Mouse (Mus musculus) midbrain, embryonic 13.5 days (tissue): ENCODE measurements around the gene Ier2. TPM values are rescaled to one million over a fixed set of nuclear protein-coding genes. Genes with fewer than 3 reads are reported as not detected.
"Not testable (repeated sequence)": the region's sequence is repeated elsewhere in the genome, so short reads cannot be mapped to it uniquely, and the experiment has no call there.

Experiments used
- ATAC-seq: fragments of 200-750 bp; cut with Nextera tagmentation; 2 replicates; pipeline ENCODE4 v1.8.0; 2017; ENCODE audit warnings: mild to moderate bottlenecking, moderate TSS enrichment, moderate library complexity
- H3K27ac ChIP-seq: fragments of 300-500 bp; sonication (generic); 2 replicates; pipeline ENCODE4 v1.5.1; 2015; ENCODE audit warnings: inconsistent platforms, mild to moderate bottlenecking, moderate library complexity
- H3K27me3 ChIP-seq: fragments of 300-500 bp; sonication (generic); 2 replicates; pipeline ENCODE4 v1.6.1; 2015; ENCODE audit warnings: mild to moderate bottlenecking, inconsistent platforms
- H3K36me3 ChIP-seq: fragments of 300-500 bp; sonication (generic); 2 replicates; pipeline ENCODE4 v1.6.1; 2015; ENCODE audit warnings: mild to moderate bottlenecking, inconsistent platforms
- H3K4me1 ChIP-seq: fragments of 300-500 bp; sonication (generic); replicated peaks from 2 replicates; pipeline ENCODE4 v1.6.1; 2015; ENCODE audit warnings: inconsistent platforms
- H3K4me2 ChIP-seq: fragments of 300-500 bp; sonication (generic); replicated peaks from 2 replicates; pipeline ENCODE4 v1.6.1; 2015; ENCODE audit warnings: moderate library complexity, mild to moderate bottlenecking, inconsistent platforms
- H3K4me3 ChIP-seq: fragments of 300-500 bp; sonication (generic); replicated peaks from 2 replicates; pipeline ENCODE4 v1.5.1; 2015; ENCODE audit warnings: mild to moderate bottlenecking, inconsistent platforms
- H3K9ac ChIP-seq: fragments of 300-500 bp; sonication (generic); replicated peaks from 2 replicates; pipeline ENCODE4 v1.6.1; 2015; ENCODE audit warnings: mild to moderate bottlenecking, inconsistent platforms
- H3K9me3 ChIP-seq: fragments of 300-500 bp; sonication (generic); 2 replicates; pipeline ENCODE4 v1.6.1; 2016; ENCODE audit warnings: mild to moderate bottlenecking, inconsistent platforms
- WGBS: fragments of 180-500 bp; shearing (Covaris S2); methylation state at CpG from one replicate; pipeline ENCODE4 v1.1.7; 2015; 5-methylcytosine and 5-hydroxymethylcytosine counted together
- polyA plus RNA-seq: library from polyadenylated mRNA; unstranded; fragments of >200 nt; fragmentation: Nextera tagmentation; extraction: Ambion mirVana; gene quantifications from 2 replicates; pipeline ENCODE4 v1.2.1, GENCODE M21; 2015

Gene Ier2
- polyA plus RNA-seq, 1 experiment from 2014 or later = 26.3 TPM

GRCm38 (mm10) chr8:84633841-84634584 lies 28.6 kb downstream of the Ier2 start:
- Histone ChIP-seq H3K36me3 (peaks cover 30% of the 10 kb centered on the region), H3K4me3 (no peak overlapping the region), H3K4me2 (no peak overlapping the region), H3K27me3 (no peaks in the 10 kb centered on the region), H3K9ac (peak overlapping the region; percentile 61; the same call in 1 of the 2 replicates), H3K4me1 (peaks cover 39% of the 10 kb centered on the region), H3K9me3 (no peaks in the 10 kb centered on the region), H3K27ac (peak overlapping the region; percentile 92)
- no peak for ATAC-seq
- 47% methylated on average over 10 of the region's 10 CpGs for WGBS

GRCm38 (mm10) chr8:84631813-84632212 lies 30.8 kb downstream of the Ier2 start:
- Histone ChIP-seq H3K4me2 (no peak overlapping the region), H3K27me3 (no peaks in the 10 kb centered on the region), H3K36me3 (peaks cover 30% of the 10 kb centered on the region), H3K4me1 (peaks cover 30% of the 10 kb centered on the region), H3K9me3 (no peaks in the 10 kb centered on the region), H3K9ac (no peak overlapping the region), H3K27ac (no peak overlapping the region), H3K4me3 (no peak overlapping the region)
- 93% methylated on average over 4 of the region's 4 CpGs for WGBS
- no peak for ATAC-seq

- H3K4me1 ChIP-seq = peaks cover 17% of the 10 kb centered on the region
- H3K9ac ChIP-seq = no peak overlapping the region
- ATAC-seq = no peak
- no peak overlapping the region for H3K4me3 ChIP-seq
- H3K27ac ChIP-seq = no peak overlapping the region
- WGBS = 88% methylated on average over 4 of the region's 4 CpGs
- H3K36me3 ChIP-seq = peaks cover 30% of the 10 kb centered on the region
- no peaks in the 10 kb centered on the region for H3K9me3 ChIP-seq
- no peak overlapping the region for H3K4me2 ChIP-seq
- no peaks in the 10 kb centered on the region for H3K27me3 ChIP-seq
Measured at GRCm38 (mm10) chr8:84630145-84630544, 32.5 kb downstream of the Ier2 start.

GRCm38 (mm10) chr8:84629586-84629985 lies 33.1 kb downstream of the Ier2 start:
- H3K27me3 ChIP-seq = no peaks in the 10 kb centered on the region
- ATAC-seq = no peak
- H3K36me3 ChIP-seq = peaks cover 30% of the 10 kb centered on the region
- peaks cover 12% of the 10 kb centered on the region for H3K4me1 ChIP-seq
- no peak overlapping the region for H3K27ac ChIP-seq
- 85% methylated on average over 11 of the region's 11 CpGs for WGBS
- no peak overlapping the region for H3K9ac ChIP-seq
- H3K4me2 ChIP-seq = no peak overlapping the region
- H3K9me3 ChIP-seq = no peaks in the 10 kb centered on the region
- H3K4me3 ChIP-seq = no peak overlapping the region

GRCm38 (mm10) chr8:84623425-84623824 lies 39.2 kb downstream of the Ier2 start:
- 78% methylated on average over 4 of the region's 4 CpGs for WGBS
- H3K36me3 ChIP-seq, H3K9ac ChIP-seq, H3K4me1 ChIP-seq, H3K27me3 ChIP-seq, H3K4me3 ChIP-seq, H3K4me2 ChIP-seq, H3K9me3 ChIP-seq, H3K27ac ChIP-seq, ATAC-seq: not testable (repeated sequence)

GRCm38 (mm10) chr8:84621102-84621625 lies 41.5 kb downstream of the Ier2 start:
- no peak overlapping the region for H3K27ac ChIP-seq
- no peak for ATAC-seq
- H3K36me3 ChIP-seq = peaks cover 5% of the 10 kb centered on the region
- peaks cover 10% of the 10 kb centered on the region for H3K4me1 ChIP-seq
- H3K4me2 ChIP-seq = no peak overlapping the region
- no peak overlapping the region for H3K4me3 ChIP-seq
- H3K9me3 ChIP-seq = no peaks in the 10 kb centered on the region
- no peak overlapping the region for H3K9ac ChIP-seq
- no peaks in the 10 kb centered on the region for H3K27me3 ChIP-seq
- WGBS = 74% methylated on average over 8 of the region's 8 CpGs

GRCm38 (mm10) chr8:84617005-84617404 lies 45.6 kb downstream of the Ier2 start:
- Histone ChIP-seq H3K4me1 (peaks cover 23% of the 10 kb centered on the region), H3K4me2 (no peak overlapping the region), H3K9me3 (no peaks in the 10 kb centered on the region), H3K9ac (no peak overlapping the region), H3K27me3 (no peaks in the 10 kb centered on the region), H3K27ac (no peak overlapping the region), H3K36me3 (peaks cover 14% of the 10 kb centered on the region), H3K4me3 (no peak overlapping the region)
- 45% methylated on average over 22 of the region's 22 CpGs for WGBS
- ATAC-seq = peak; percentile 44; the same call in 1 of the 2 replicates

GRCm38 (mm10) chr8:84615666-84616485 lies 46.8 kb downstream of the Ier2 start:
- peaks cover 23% of the 10 kb centered on the region for H3K4me1 ChIP-seq
- H3K9me3 ChIP-seq = no peaks in the 10 kb centered on the region
- no peak overlapping the region for H3K9ac ChIP-seq
- ATAC-seq = peak; percentile 46; the same call in 1 of the 2 replicates
- H3K4me2 ChIP-seq = no peak overlapping the region
- H3K27ac ChIP-seq = no peak overlapping the region
- 26% methylated on average over 22 of the region's 22 CpGs for WGBS
- no peak overlapping the region for H3K4me3 ChIP-seq
- peaks cover 17% of the 10 kb centered on the region for H3K36me3 ChIP-seq
- no peaks in the 10 kb centered on the region for H3K27me3 ChIP-seq

- Histone ChIP-seq H3K27ac (no peak overlapping the region), H3K9ac (no peak overlapping the region), H3K4me1 (peaks cover 23% of the 10 kb centered on the region), H3K36me3 (peaks cover 17% of the 10 kb centered on the region), H3K4me3 (no peak overlapping the region), H3K9me3 (no peaks in the 10 kb centered on the region), H3K4me2 (no peak overlapping the region), H3K27me3 (no peaks in the 10 kb centered on the region)
- 35% methylated on average over 16 of the region's 16 CpGs for WGBS
- ATAC-seq = no peak
Measured at GRCm38 (mm10) chr8:84614512-84615223, 48.0 kb downstream of the Ier2 start.
